Mouse (Mus musculus) forebrain, postnatal 0 days (tissue): ENCODE results near the gene Meis1. TPM values are rescaled to one million over a fixed set of nuclear protein-coding genes. Genes with fewer than 3 reads are reported as not detected.

Experiments used
- ATAC-seq: fragments of 200-750 bp; cut with Nextera tagmentation; 2 replicates; pipeline ENCODE4 v1.8.0; 2017; ENCODE audit warnings: mild to moderate bottlenecking, moderate library complexity
- DNase-seq: peaks from one replicate; pipeline ENCODE4 v3.0.0-alpha.2; 2015
- H3K27ac ChIP-seq: fragments of 300-500 bp; sonication (generic); 2 replicates; pipeline ENCODE4 v1.5.1; 2014; ENCODE audit warnings: low read depth, mild to moderate bottlenecking, antibody characterized with exemption, low read length, moderate library complexity, mixed read lengths
- H3K27me3 ChIP-seq: fragments of 300-500 bp; sonication (generic); 2 replicates; pipeline ENCODE4 v1.6.1; 2014; ENCODE audit warnings: mild to moderate bottlenecking, low read length, mixed read lengths; ENCODE audit not compliant: insufficient read depth
- H3K36me3 ChIP-seq: fragments of 300-500 bp; sonication (generic); 2 replicates; pipeline ENCODE4 v1.6.1; 2014; ENCODE audit warnings: mild to moderate bottlenecking, moderate library complexity; ENCODE audit not compliant: insufficient read depth
- H3K4me1 ChIP-seq: fragments of 300-500 bp; sonication (generic); 2 replicates; pipeline ENCODE4 v1.6.1; 2014; ENCODE audit warnings: antibody characterized with exemption; ENCODE audit not compliant: insufficient read depth
- H3K4me2 ChIP-seq: fragments of 300-500 bp; sonication (generic); 2 replicates; pipeline ENCODE4 v1.6.1; 2014; ENCODE audit warnings: low read depth, mild to moderate bottlenecking, moderate library complexity
- H3K4me3 ChIP-seq: fragments of 300-500 bp; sonication (generic); 2 replicates; pipeline ENCODE4 v1.5.1; 2014; ENCODE audit warnings: low read depth, low read length, mixed read lengths
- H3K9ac ChIP-seq: fragments of 300-500 bp; sonication (generic); 2 replicates; pipeline ENCODE4 v1.6.1; 2014; ENCODE audit warnings: mild to moderate bottlenecking
- H3K9me3 ChIP-seq: fragments of 300-500 bp; sonication (generic); 2 replicates; pipeline ENCODE4 v1.6.1; 2016; ENCODE audit warnings: low read length
- CTCF ChIP-seq: sonication (generic); IDR thresholded peaks from 2 replicates; pipeline ENCODE4 v1.5.1; 2016; ENCODE audit warnings: antibody characterized with exemption, control low read depth, low read depth
- WGBS: fragments of 180-500 bp; shearing (Covaris S2); extraction: QIAGEN DNeasy Blood & Tissue Kit; methylation state at CpG from one replicate; pipeline ENCODE4 v1.1.7; 2014; 5-methylcytosine and 5-hydroxymethylcytosine counted together
- polyA plus RNA-seq: library from polyadenylated mRNA; unstranded; fragments of >200 nt; fragmentation: Nextera tagmentation; extraction: Ambion mirVana; gene quantifications from 2 replicates; pipeline ENCODE4 v1.2.1, GENCODE M21; 2015
- total RNA-seq: library from RNA; depleted of rRNA; stranded (reverse); fragments of >200 nt; gene quantifications from 2 replicates; pipeline ENCODE4 v1.2.3, GENCODE M21; 2014

The Meis1 gene
- total and polyA plus RNA-seq, 2 experiments from 2014 or later: 12.5 to 16.9 TPM

GRCm38 (mm10) chr11:19005007-19005912 is 13.5 kb downstream of the Meis1 start:
- 83% methylated on average over 9 of the region's 9 CpGs for WGBS
- no peak for ATAC-seq
- no peaks in the 10 kb centered on the region for H3K4me1 ChIP-seq
- no peak overlapping the region for H3K27ac ChIP-seq
- H3K27me3 ChIP-seq: peaks cover 14% of the 10 kb centered on the region; the same call in 1 of the 2 replicates
- no peaks in the 10 kb centered on the region for H3K36me3 ChIP-seq
- DNase-seq: no peak
- no peak overlapping the region for H3K9ac ChIP-seq
- H3K9me3 ChIP-seq: no peaks in the 10 kb centered on the region
- H3K4me3 ChIP-seq: no peak overlapping the region
- H3K4me2 ChIP-seq: no peak overlapping the region
- TF ChIP-seq CTCF: no peak

- Histone ChIP-seq H3K9ac (no peak overlapping the region), H3K4me1 (no peaks in the 10 kb centered on the region), H3K4me3 (no peak overlapping the region), H3K4me2 (no peak overlapping the region), H3K27ac (no peak overlapping the region), H3K27me3 (peaks cover 5% of the 10 kb centered on the region; the same call in 1 of the 2 replicates), H3K9me3 (no peaks in the 10 kb centered on the region), H3K36me3 (0 out of 2 replicates have a peak, but pooled peaks cover 3% of the 10 kb centered on the region)
- ATAC-seq: no peak
- 59% methylated on average over 5 of the region's 5 CpGs for WGBS
- no peak for TF ChIP-seq CTCF
- DNase-seq: no peak
Observed at GRCm38 (mm10) chr11:19003066-19003465, 15.7 kb downstream of the Meis1 start.

GRCm38 (mm10) chr11:18996767-18997166 is 22.0 kb downstream of the Meis1 start:
- DNase-seq: no peak
- H3K9ac ChIP-seq: no peak overlapping the region
- 98% methylated on average over 4 of the region's 4 CpGs for WGBS
- TF ChIP-seq CTCF: no peak
- no peak overlapping the region for H3K27ac ChIP-seq
- no peaks in the 10 kb centered on the region for H3K9me3 ChIP-seq
- no peak overlapping the region for H3K4me3 ChIP-seq
- 0 out of 2 replicates have a peak, but pooled peaks cover 3% of the 10 kb centered on the region for H3K36me3 ChIP-seq
- no peaks in the 10 kb centered on the region for H3K27me3 ChIP-seq
- H3K4me2 ChIP-seq: no peak overlapping the region
- H3K4me1 ChIP-seq: no peaks in the 10 kb centered on the region
- ATAC-seq: no peak

- ATAC-seq (no peak), DNase-seq (no peak)
- H3K9me3 ChIP-seq: no peaks in the 10 kb centered on the region
- no peaks in the 10 kb centered on the region for H3K4me1 ChIP-seq
- no peaks in the 10 kb centered on the region for H3K27me3 ChIP-seq
- no peak overlapping the region for H3K4me3 ChIP-seq
- H3K4me2 ChIP-seq: no peak overlapping the region
- peak; percentile 5; the same call in 1 of the 2 replicates for TF ChIP-seq CTCF
- 98% methylated on average over 2 of the region's 2 CpGs for WGBS
- no peak overlapping the region for H3K27ac ChIP-seq
- H3K36me3 ChIP-seq: 0 out of 2 replicates have a peak, but pooled peaks cover 3% of the 10 kb centered on the region
- H3K9ac ChIP-seq: no peak overlapping the region
Observed at GRCm38 (mm10) chr11:18996289-18996688, 22.5 kb downstream of the Meis1 start.

- no peak for TF ChIP-seq CTCF
- Histone ChIP-seq H3K9ac (no peak overlapping the region), H3K27me3 (no peaks in the 10 kb centered on the region), H3K4me3 (no peak overlapping the region), H3K27ac (no peak overlapping the region), H3K4me2 (no peak overlapping the region), H3K9me3 (no peaks in the 10 kb centered on the region), H3K4me1 (peaks cover 14% of the 10 kb centered on the region; the same call in 1 of the 2 replicates), H3K36me3 (no peaks in the 10 kb centered on the region)
- no peak for ATAC-seq
- 65% methylated on average over 6 of the region's 6 CpGs for WGBS
- DNase-seq: no peak
Observed at GRCm38 (mm10) chr11:18992796-18993195, 26.0 kb downstream of the Meis1 start.

GRCm38 (mm10) chr11:18990244-18990677 is 28.5 kb downstream of the Meis1 start:
- ATAC-seq: peak; percentile 59; the same call in 1 of the 2 replicates
- no peak for DNase-seq
- Histone ChIP-seq H3K4me1 (peaks cover 14% of the 10 kb centered on the region; the same call in 1 of the 2 replicates), H3K4me3 (no peak overlapping the region), H3K27me3 (no peaks in the 10 kb centered on the region), H3K9ac (0 out of 2 replicates have a peak overlapping the region, but pooled peaks have one; percentile 10), H3K36me3 (no peaks in the 10 kb centered on the region), H3K9me3 (no peaks in the 10 kb centered on the region), H3K27ac (no peak overlapping the region; the same call in 1 of the 2 replicates), H3K4me2 (peak overlapping the region; percentile 23; the same call in 1 of the 2 replicates)
- 13% methylated on average over 6 of the region's 6 CpGs for WGBS
- no peak for TF ChIP-seq CTCF
